Mouse (Mus musculus) heart, embryonic 14.5 days (tissue): ENCODE measurements around the gene Stx1b. TPM values are rescaled to one million over a fixed set of nuclear protein-coding genes. Genes with fewer than 3 reads are reported as not detected.

Source experiments
- ATAC-seq: fragments of 200-750 bp; cut with Nextera tagmentation; 2 replicates; pipeline ENCODE4 v1.8.0; 2017; ENCODE audit warnings: low read depth, moderate TSS enrichment; ENCODE audit not compliant: insufficient number of reproducible peaks, insufficient read depth, low FRiP score
- H3K27ac ChIP-seq, 2 experiments: fragments of 200-500 bp in 1 of 2; fragments of 300-500 bp in 1 of 2; sonication (generic) in 1 of 2; replicated peaks in 1 of 2; 2 replicates each; pipeline ENCODE4 v1.5.1; 2012 to 2014; ENCODE audit warnings: low read depth in 2 of 2, low read length in 2 of 2, control low read depth in 1 of 2, mild to moderate bottlenecking in 1 of 2, mixed read lengths in 1 of 2; ENCODE audit not compliant: control insufficient read depth in 1 of 2, insufficient read depth in 1 of 2
- H3K27me3 ChIP-seq: fragments of 300-500 bp; sonication (generic); 2 replicates; pipeline ENCODE4 v1.6.1; 2014; ENCODE audit warnings: mild to moderate bottlenecking, low read length, control low read depth; ENCODE audit not compliant: control insufficient read depth, insufficient read depth
- H3K36me3 ChIP-seq: fragments of 300-500 bp; sonication (generic); 2 replicates; pipeline ENCODE4 v1.6.1; 2014; ENCODE audit warnings: mild to moderate bottlenecking, control low read depth, low read length, mixed read lengths; ENCODE audit not compliant: control insufficient read depth, insufficient read depth
- H3K4me1 ChIP-seq, 2 experiments: fragments of 200-500 bp in 1 of 2; fragments of 300-500 bp in 1 of 2; sonication (generic) in 1 of 2; 2 replicates each; pipeline ENCODE4 v1.6.1; 2012 to 2014; ENCODE audit warnings: low read length in 2 of 2, control low read depth in 1 of 2, mixed read lengths in 1 of 2; ENCODE audit not compliant: control insufficient read depth in 2 of 2, insufficient read depth in 2 of 2
- H3K4me2 ChIP-seq: fragments of 300-500 bp; sonication (generic); 2 replicates; pipeline ENCODE4 v1.6.1; 2014; ENCODE audit warnings: mild to moderate bottlenecking, low read length
- H3K4me3 ChIP-seq, 2 experiments: fragments of 200-500 bp in 1 of 2; fragments of 300-500 bp in 1 of 2; sonication (generic) in 1 of 2; 2 replicates each; pipeline ENCODE4 v1.5.1; 2012 to 2014; ENCODE audit warnings: low read length in 2 of 2, mild to moderate bottlenecking in 2 of 2, control low read depth in 1 of 2, low read depth in 1 of 2, moderate library complexity in 1 of 2; ENCODE audit not compliant: control insufficient read depth in 1 of 2, insufficient read depth in 1 of 2
- H3K9ac ChIP-seq: fragments of 300-500 bp; sonication (generic); 2 replicates; pipeline ENCODE4 v1.6.1; 2014; ENCODE audit warnings: mild to moderate bottlenecking, low read length
- H3K9me3 ChIP-seq: fragments of 300-500 bp; sonication (generic); 2 replicates; pipeline ENCODE4 v1.6.1; 2016; ENCODE audit warnings: low read length, control low read depth; ENCODE audit not compliant: control insufficient read depth
- WGBS: fragments of 180-500 bp; shearing (Covaris S2); extraction: QIAGEN DNeasy Blood & Tissue Kit; methylation state at CpG from one replicate; pipeline ENCODE4 v1.1.7; 2014; 5-methylcytosine and 5-hydroxymethylcytosine counted together
- polyA plus RNA-seq: library from polyadenylated mRNA; unstranded; fragments of >200 nt; fragmentation: Nextera tagmentation; extraction: Ambion mirVana; gene quantifications from 2 replicates; pipeline ENCODE4 v1.2.1, GENCODE M21; 2014

The Stx1b gene
- 1.0 and 1.2 TPM in 2 replicates for polyA plus RNA-seq

DNA sequence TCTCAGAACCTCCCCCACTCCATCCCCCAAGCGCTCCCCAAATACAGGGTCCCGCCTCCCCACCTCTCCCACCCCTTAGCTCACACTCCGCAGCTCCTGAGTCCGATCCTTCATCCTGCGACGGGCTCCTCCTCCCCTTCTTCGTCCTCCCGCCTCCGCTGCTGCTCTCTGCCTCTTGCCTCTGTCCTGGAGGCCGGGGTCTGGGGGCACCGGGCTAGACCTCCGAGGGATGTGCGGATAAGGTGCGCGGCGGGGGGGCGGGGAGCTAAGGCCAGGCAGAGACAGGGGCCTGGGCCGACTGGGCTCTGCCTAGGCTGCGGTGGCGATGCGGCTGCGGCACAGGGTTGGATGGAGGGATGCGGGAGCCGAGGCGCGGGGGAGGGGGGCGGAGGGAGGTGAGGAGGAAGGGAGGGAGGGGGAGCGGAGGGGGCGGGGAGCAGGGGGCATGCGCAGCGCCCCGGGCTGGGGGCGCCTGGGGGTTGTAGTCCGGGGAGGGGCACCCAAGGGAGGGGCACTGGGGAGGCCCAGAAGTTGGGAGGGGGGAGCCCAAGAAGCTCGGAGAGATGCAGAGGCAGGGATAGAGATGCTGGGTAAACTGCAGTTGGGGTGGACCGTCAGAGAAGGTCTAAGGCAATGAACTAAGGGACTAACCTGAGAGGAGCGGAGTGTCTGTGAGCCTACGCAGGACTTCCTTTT is at the start of gene Stx1b, which contains the start of gene Stx4a:
TSS of gene Stx1b (minus strand) at position 374 of the 696 bp plus-strand sequence.
TSS of gene Stx4a (plus strand) at position 119 of the 696 bp plus-strand sequence.
- H3K4me1 ChIP-seq, result 0 out of 4 replicates have a peak, but pooled peaks cover 0 to 4% of the 10 kb centered on the region in 2 experiments
- WGBS, result 5% methylated on average over 33 of the region's 38 CpGs
- H3K9ac ChIP-seq, result peak within 1 kb of the TSS; percentile 66
- ATAC-seq, result no peak; the same call in 1 of the 2 replicates
- H3K27ac ChIP-seq, result no peak within 1 kb of the TSS
- peak within 1 kb of the TSS; percentile 54 to 59 for H3K4me3 ChIP-seq
- H3K27me3 ChIP-seq, result peaks cover 5% of the 10 kb centered on the region; the same call in 1 of the 2 replicates
- H3K36me3 ChIP-seq, result no peaks in the 10 kb centered on the region
- no peaks in the 10 kb centered on the region for H3K9me3 ChIP-seq
- peak within 1 kb of the TSS; percentile 73 for H3K4me2 ChIP-seq

DNA sequence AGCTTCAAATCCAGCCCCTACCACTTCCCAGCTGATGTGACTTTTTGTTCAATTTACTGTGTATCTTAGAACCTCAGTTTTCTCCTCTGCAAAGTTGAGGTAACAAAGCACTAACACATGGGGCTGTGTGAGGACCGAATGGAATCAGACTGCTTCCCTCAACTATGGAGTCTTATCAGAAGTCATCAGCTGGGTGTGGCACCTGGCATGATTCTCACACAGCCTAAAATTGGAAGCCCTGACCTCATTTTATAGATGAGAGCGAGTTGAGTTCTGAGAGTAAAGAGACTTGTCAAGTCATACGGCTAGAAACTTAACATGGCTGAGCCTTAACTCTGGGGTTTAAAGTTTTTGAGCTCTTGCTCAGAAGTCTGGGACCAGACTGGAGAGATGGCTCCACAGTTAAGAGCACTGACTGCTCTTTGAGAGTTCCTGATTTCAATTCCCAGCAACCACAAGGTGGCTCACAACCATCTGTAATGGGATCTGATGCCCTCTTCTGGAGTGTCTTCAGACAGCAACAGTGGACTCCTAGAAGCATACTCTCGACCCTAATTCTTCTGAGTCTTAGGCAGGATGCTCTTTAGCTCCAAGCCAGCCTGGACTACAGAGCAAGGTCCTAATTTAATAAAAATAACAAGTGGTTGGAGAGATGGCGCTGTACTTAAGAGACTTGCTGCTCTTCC is 45.9 kb upstream of the Stx1b start:
- H3K4me2 ChIP-seq, result no peak overlapping the region
- H3K4me1 ChIP-seq, result peaks cover 0 to 15% of the 10 kb centered on the region in 2 experiments; a peak in 2 of 4 replicates
- H3K27me3 ChIP-seq, result no peaks in the 10 kb centered on the region
- H3K27ac ChIP-seq, result no peak overlapping the region
- H3K36me3 ChIP-seq, result peaks cover 40% of the 10 kb centered on the region
- 80% methylated on average over 5 of the region's 5 CpGs for WGBS
- no peak overlapping the region for H3K9ac ChIP-seq
- no peak for ATAC-seq
- no peak overlapping the region for H3K4me3 ChIP-seq
- no peaks in the 10 kb centered on the region for H3K9me3 ChIP-seq

DNA sequence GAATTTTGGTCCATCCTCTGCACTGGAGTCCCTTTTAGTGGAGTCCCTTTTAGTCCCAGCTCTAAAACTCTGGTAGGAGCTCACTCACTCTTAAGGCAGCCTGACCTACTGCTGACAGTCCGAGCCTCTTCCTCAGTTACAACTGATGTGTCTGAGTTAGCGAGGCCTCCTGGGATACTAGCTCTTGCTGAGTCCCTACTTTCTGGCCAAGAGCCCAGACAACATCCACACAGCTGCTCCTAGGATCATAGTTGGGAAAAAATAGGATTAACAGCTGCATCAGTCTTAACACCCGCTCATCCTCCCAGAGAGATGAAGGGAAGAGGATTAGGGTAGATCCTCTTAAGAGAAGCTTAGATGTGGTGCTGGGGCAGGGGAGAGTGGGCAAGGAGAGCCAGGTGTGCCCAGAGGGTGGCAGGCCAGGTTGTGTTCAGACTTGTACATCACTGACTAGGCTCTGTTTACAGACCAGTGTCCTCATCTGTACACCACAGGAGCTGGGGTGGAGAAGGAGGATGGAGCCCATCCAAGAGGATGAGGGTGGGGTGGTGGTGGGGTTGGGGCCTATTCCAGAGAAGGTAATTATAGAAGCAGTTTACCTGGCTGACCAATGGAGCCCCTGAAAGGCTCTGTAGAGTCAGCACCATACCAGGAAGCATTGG is 44.9 kb upstream of the Stx1b start:
- ATAC-seq, result no peak
- no peak overlapping the region for H3K4me2 ChIP-seq
- H3K27me3 ChIP-seq, result no peaks in the 10 kb centered on the region
- no peaks in the 10 kb centered on the region for H3K9me3 ChIP-seq
- no peak overlapping the region for H3K9ac ChIP-seq
- 56% methylated on average over 3 of the region's 3 CpGs for WGBS
- H3K27ac ChIP-seq, result no peak overlapping the region
- peaks cover 50% of the 10 kb centered on the region for H3K36me3 ChIP-seq
- H3K4me1 ChIP-seq, result peaks cover 0 to 8% of the 10 kb centered on the region in 2 experiments; a peak in 2 of 4 replicates
- H3K4me3 ChIP-seq, result no peak overlapping the region

DNA sequence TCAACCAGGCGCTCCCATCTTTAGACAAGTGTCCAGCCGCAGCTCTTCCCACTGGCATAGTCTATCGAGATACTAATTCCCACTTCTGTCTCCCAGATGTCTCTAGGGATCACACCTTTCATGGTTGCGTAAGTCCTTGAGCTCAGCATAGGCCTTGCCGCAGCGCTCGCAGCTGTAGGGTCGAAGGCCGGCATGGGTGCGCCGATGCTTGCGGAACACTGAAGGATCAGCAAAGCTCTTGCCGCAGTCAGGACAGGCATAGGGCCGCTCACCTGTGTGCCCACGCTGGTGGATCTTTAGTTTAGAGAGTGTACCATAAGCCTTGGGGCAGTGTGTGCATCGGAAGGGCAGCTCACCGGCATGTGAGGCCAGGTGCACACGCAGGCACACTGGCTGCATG is 43.3 kb upstream of the Stx1b start:
- WGBS, result 96% methylated on average over 18 of the region's 18 CpGs
- H3K4me3 ChIP-seq, result no peak overlapping the region

DNA sequence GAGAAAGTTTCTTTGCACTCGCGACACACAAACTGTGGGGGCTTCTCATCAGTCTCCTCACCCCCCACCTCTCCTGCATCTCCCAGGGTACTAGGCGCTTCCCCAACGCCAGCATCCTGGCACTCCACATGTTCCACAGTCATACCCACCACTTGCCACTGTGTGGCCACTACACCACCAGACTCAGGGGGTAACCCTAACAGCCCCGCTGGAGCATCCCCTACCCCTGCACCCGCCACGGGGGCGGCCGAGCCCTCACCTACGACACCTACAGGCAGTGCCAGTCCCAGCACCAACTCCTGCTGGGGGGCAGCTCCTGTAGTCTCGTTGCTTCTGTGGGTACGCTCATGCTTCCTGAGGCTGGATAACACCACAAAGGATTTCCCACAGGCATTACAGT is 42.1 kb upstream of the Stx1b start:
- H3K27me3 ChIP-seq, result no peaks in the 10 kb centered on the region
- 0 out of 4 replicates have a peak, but pooled peaks cover 0 to 3% of the 10 kb centered on the region in 2 experiments for H3K4me1 ChIP-seq
- no peak overlapping the region for H3K4me3 ChIP-seq
- H3K36me3 ChIP-seq, result peaks cover 45% of the 10 kb centered on the region
- no peak overlapping the region for H3K4me2 ChIP-seq
- ATAC-seq, result no peak
- no peak overlapping the region for H3K27ac ChIP-seq
- no peak overlapping the region for H3K9ac ChIP-seq
- 93% methylated on average over 12 of the region's 12 CpGs for WGBS
- H3K9me3 ChIP-seq, result no peaks in the 10 kb centered on the region

More for the DNA sequence above, 43.3 kb upstream of the Stx1b start:
- H3K4me2 ChIP-seq, result no peak overlapping the region
- no peaks in the 10 kb centered on the region for H3K27me3 ChIP-seq
- no peaks in the 10 kb centered on the region for H3K9me3 ChIP-seq
- H3K36me3 ChIP-seq, result peaks cover 51% of the 10 kb centered on the region
- no peak overlapping the region for H3K27ac ChIP-seq
- no peak overlapping the region for H3K9ac ChIP-seq
- 0 out of 4 replicates have a peak, but pooled peaks cover 0 to 3% of the 10 kb centered on the region in 2 experiments for H3K4me1 ChIP-seq
- no peak for ATAC-seq

DNA sequence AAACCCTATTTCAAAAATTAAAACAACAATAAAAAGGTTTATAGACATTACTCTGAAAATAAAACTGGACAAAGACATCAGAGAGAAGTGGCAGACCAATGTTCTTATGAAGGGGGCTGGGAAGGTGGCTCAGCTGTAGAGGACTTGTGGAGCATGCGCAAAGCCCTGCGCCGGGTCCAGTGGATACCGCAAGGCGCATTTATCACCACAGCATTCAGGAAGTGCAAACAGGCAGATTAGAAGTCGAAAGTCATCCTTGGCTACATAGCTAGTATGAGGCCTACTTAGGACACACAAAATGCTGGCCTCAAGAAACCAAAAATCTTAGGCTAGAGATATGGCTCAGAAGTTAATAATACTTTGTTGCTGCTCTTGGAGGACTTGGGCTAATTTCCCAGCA is 33.9 kb upstream of the Stx1b start:
- no peak overlapping the region for H3K4me2 ChIP-seq
- WGBS, result 83% methylated on average over 6 of the region's 6 CpGs
- H3K27ac ChIP-seq, result no peak overlapping the region
- H3K27me3 ChIP-seq, result no peaks in the 10 kb centered on the region
- H3K4me1 ChIP-seq, result no peaks in the 10 kb centered on the region
- no peak overlapping the region for H3K4me3 ChIP-seq
- H3K36me3 ChIP-seq, result no peaks in the 10 kb centered on the region
- no peak for ATAC-seq
- H3K9me3 ChIP-seq, result 0 out of 2 replicates have a peak, but pooled peaks cover 3% of the 10 kb centered on the region
- no peak overlapping the region for H3K9ac ChIP-seq

DNA sequence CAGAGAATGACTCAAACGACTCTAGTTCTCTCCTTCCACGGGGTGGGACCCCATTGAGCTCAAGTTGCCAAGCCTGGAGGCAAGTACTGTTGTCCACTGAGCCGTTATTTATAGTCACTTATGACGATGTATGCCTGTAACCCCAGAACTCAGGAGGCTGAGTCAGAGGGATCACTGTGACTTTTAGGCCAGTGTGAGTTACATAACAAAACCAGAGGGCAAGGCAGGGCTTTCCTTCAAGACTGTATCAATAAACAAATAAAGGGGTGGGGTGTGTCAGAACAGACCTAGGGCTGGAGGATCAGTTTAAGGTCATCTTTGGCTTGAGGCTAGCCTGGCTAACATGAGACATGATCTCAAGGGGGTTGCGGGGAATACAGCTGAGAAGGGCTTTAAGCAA is 26.6 kb upstream of the Stx1b start:
- ATAC-seq, result no peak
- WGBS, result 58% methylated on average over 5 of the region's 5 CpGs
- H3K9me3 ChIP-seq, result no peaks in the 10 kb centered on the region
- no peak overlapping the region for H3K9ac ChIP-seq
- no peaks in the 10 kb centered on the region for H3K27me3 ChIP-seq
- no peak overlapping the region for H3K27ac ChIP-seq
- H3K4me3 ChIP-seq, result no peak overlapping the region
- H3K4me1 ChIP-seq, result no peaks in the 10 kb centered on the region; a peak in 1 of 4 replicates
- peaks cover 31% of the 10 kb centered on the region for H3K36me3 ChIP-seq
- no peak overlapping the region for H3K4me2 ChIP-seq
